Mouse (Mus musculus) left cerebral cortex, adult 2 months (tissue): Measurements from ENCODE around the gene Cc2d2b. TPM values are rescaled to one million over a fixed set of nuclear protein-coding genes. Genes with fewer than 3 reads are reported as not detected.

ENCODE experiments used
- DNase-seq, 2 experiments: peaks; one replicate each; pipeline ENCODE4 v3.0.0; 2021 to 2022; ENCODE audit warnings: low spot score in 2 of 2, mixed read lengths in 1 of 2; ENCODE audit errors: extremely low spot score in 1 of 2
- H3K27ac ChIP-seq: fragments of 200-600 bp; 2 replicates; pipeline ENCODE4 v1.8.1; 2022
- H3K4me3 ChIP-seq: fragments of 200-600 bp; 2 replicates; pipeline ENCODE4 v1.8.1; 2022
- CTCF ChIP-seq: fragments of 200-600 bp; IDR thresholded peaks from 2 replicates; pipeline ENCODE4 v1.8.1; 2022; ENCODE audit warnings: antibody characterized with exemption, mild to moderate bottlenecking, moderate library complexity
- intact Hi-C: fragments of 180-260 bp; cut with DNase I; formaldehyde crosslinking; loops from one replicate; pipeline ENCODE4 v1.15.1; 2025
- total RNA-seq, 2 experiments: library from RNA; stranded (reverse); gene quantifications; 2 replicates each; pipeline ENCODE4 v1.2.3; 2021

Gene Cc2d2b
- total RNA-seq, 2 experiments from 2014 or later = 0.23 to 0.88 TPM

DNA sequence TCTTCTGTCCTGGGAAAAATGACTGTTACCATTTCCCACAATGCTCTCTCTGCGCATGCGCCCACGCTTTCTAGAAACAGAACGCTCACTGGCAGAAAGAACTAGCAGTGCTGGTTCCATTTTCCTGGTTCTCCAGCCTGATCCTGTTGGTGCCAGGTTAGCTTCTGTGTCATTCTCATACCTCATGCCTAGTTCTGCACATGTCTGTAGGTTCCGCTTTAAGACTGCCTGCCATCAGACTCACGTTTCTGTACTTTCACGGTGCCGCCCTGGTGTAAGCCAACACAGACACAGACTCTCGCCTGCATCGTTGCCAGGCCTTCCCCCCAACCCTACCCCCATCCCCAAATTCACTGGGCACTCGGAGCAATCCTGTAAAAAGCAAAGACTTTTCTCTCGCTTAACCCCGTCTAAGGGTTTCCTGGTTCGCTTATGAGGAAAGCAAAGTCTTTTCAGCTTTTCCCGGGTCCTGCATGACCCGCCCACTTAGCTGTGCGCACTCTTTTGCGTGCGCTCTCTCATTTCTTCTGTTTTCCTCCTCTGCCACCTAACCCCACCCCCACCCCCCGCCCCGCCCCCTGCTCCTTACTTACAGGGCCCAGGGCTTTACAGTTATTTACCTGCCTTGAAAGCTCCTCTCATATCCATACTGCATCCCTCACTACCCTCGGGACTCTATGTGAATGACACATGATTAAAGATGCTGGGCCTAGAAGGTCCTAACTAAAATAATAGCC is 13.6 kb downstream of the Cc2d2b start:
- intact Hi-C loops = no loop called here
- H3K27ac ChIP-seq = peak overlapping the region; percentile 51; the same call in 1 of the 2 replicates
- DNase-seq = peak; percentile 19 to 47
- H3K4me3 ChIP-seq = peak overlapping the region; percentile 32
- no peak for TF ChIP-seq CTCF

DNA sequence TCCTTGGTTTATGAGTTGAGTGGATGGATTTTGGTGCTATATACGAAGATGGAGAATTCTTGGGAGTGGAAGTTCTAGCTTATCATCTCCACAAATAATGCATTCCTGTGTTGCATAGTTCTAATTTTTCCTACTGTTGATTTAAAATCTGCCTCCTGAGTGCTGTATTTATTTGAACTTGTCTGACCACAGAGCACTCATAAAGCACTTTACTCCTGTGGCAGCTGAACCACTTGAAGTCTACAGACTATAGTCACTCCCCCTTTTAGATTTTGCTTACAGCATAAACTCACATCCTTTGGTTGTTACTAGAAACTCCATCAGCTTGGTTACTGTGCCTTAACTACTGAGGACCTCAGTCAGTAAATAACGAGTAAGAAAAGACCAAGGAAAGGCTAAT is 18.6 kb downstream of the Cc2d2b start:
- no peak for TF ChIP-seq CTCF
- DNase-seq = no peak
- Histone ChIP-seq H3K27ac (no peak overlapping the region), H3K4me3 (no peak overlapping the region)
- intact Hi-C loops = no loop called here

DNA sequence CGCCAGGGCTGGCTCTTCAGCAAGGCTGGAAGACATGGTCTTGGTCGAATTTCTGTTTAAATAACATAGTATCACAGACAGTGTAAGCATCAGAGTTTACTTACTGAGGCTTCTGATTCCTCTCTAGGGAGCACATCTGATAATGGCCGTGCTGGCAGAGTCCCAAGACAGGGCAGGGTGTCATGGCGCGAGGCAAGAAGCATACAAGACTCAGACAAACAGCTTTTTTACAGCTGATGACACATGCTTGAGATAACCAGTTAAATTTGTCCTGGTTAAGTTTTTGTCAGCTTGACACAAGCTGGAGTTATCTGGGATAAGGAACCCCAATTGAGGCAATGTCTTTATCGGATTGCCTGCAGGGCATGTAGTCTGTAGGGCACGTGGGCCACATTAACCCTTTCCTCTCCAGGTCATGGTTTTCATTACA is 20.8 kb downstream of the Cc2d2b start:
- DNase-seq = no peak
- Histone ChIP-seq H3K4me3 (no peak overlapping the region), H3K27ac (no peak overlapping the region)
- no peak for TF ChIP-seq CTCF
- intact Hi-C loops = no loop called here

DNA sequence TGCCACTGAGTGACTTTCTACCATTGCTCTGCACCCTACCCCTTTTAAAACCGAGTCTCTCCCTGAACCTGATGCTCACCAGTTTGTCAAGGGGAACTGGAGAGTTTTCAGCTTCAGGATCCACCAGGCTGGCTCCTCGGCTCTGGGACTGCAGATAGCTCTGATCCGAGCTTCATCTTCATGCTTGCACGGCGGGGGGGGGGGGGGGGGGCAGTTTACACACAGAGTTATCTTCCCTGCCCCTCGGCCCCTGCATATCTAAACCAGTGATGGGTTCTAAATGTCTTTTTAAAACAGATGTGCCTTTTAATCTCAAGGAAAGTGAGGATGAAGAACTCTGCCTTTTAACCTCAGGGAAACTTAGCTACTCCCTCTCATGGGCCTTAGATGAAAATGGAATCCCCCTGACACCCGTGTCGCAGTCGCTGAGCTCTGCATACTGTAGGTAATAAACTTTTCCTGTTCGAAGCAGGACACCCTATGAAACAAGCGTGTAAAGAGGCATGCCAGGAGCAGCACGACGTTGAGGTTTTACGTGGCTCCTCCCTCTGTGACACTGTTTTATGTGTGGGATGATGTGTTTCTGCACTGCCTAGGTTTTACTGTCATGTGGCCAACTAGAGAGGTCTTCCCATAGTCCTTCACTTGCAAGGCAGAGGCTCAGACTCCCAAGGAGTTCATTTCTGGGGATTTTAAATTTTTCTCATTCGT is 39.6 kb downstream of the Cc2d2b start:
- intact Hi-C loops = no loop called here
- Histone ChIP-seq H3K4me3 (no peak overlapping the region), H3K27ac (no peak overlapping the region)
- no peak for TF ChIP-seq CTCF
- no peak for DNase-seq

DNA sequence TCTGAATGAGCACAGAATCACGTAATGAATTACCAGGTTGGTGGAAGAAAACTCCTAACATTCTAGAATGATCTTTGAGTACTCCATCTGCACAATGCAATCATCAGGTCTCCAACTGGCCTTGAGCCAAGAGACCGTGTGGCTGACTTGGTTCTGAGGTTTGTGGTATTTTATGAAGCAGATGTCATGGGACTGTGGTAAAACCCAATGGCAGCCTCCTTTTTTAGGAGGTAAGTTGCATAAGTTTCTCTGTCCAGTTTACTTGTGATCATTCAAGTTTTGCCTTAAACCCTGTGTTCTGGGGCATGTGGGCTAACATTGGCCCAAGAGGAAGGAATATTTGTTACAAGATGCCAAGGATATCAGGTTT is 40.1 kb downstream of the Cc2d2b start:
- no peak overlapping the region for H3K4me3 ChIP-seq
- intact Hi-C loops = no loop called here
- TF ChIP-seq CTCF = no peak
- DNase-seq = no peak
- no peak overlapping the region for H3K27ac ChIP-seq

DNA sequence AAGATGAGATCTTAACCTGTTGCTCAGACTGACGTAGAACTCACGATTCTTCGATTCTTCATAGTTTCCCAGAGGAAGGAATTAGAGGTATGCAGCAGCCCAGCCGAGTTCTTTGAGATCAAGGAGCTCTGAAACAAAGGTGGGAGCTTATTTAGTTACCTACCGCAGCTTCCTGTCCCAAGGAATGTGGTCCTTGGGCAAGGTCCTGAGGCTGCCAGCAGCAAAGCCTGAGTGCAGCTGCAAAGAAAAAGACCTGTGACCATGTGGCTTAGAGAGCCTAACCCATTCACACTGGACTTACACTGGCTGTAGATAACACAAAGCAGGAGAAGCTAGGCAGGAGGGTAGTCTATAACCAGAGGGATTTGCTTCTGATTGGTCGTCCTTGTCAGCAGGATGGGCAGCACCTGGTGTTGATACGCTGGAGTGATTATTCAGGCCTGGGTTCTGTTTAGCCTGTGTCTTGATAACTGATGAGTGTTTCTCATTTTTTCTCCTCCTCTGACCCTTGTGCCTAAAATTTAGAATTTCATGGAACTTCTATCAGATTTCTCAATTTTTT is 56.7 kb downstream of the Cc2d2b start:
- no peak for TF ChIP-seq CTCF
- intact Hi-C loops = no loop called here
- H3K27ac ChIP-seq = no peak overlapping the region
- DNase-seq = no peak
- no peak overlapping the region for H3K4me3 ChIP-seq

DNA sequence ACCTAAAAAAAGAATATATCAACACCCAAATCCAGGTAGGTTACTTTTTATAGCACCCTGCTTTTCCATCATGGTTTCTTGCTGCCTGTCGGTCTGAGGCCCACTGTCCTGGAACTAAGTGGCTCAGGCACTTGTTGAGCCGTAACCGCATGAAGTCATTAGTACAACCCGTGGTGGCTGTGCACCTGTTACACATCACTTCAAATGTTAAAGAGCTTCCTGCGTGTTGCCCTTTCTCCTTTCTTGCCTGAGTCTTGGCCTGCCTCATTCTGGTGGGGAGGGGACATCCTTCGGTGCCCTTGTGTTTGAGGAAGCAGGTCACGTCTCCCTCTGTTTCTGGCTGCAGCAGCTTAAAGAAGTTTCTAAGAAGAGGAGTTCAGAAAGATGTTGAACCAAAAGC is 61.3 kb downstream of the Cc2d2b start:
- Histone ChIP-seq H3K4me3 (no peak overlapping the region), H3K27ac (no peak overlapping the region)
- intact Hi-C loops = no loop called here
- DNase-seq = no peak
- no peak for TF ChIP-seq CTCF

DNA sequence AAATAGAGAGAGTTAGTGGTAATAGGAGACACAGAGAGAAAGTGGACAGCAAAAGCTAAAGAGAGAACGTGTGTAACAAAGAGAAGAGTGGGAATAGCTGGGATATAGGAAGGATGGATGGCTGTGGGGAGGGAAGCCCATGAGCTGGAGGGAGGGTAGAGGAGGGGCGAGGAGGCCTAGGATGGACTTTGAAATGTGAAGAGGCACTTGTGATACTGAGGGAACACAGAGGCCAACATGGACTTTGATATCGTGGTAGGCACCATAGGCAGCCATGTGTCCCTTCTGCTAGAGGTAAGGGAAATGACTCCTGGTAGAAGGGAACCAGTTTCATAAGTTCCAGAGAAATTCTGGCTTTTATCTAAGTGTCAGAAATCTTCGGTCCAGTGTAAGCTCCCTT is 63.3 kb downstream of the Cc2d2b start:
- no peak for DNase-seq
- intact Hi-C loops = no loop called here
- Histone ChIP-seq H3K27ac (no peak overlapping the region), H3K4me3 (no peak overlapping the region)
- no peak for TF ChIP-seq CTCF

DNA sequence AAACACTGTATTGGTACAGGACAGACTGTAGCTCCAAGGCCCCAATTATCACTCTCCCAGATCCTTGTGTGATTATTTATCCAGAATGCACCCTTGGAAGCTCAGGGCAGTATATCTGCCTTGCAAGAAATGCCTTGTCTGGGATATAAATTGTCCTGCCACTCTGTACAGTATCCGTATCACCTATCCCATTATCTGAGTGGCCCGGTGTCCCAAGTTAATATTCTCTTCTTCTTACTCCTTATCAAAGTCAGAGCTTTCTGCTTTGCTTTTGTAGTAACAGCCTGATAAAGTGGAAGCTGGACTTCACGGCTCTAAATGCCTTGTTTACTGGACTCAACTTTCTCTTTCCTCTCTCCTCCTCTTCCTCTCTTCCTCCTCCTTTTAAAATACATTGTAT is 64.2 kb downstream of the Cc2d2b start:
- no peak overlapping the region for H3K27ac ChIP-seq
- DNase-seq = no peak
- TF ChIP-seq CTCF = no peak
- H3K4me3 ChIP-seq = no peak overlapping the region
- intact Hi-C loops = no loop called here

DNA sequence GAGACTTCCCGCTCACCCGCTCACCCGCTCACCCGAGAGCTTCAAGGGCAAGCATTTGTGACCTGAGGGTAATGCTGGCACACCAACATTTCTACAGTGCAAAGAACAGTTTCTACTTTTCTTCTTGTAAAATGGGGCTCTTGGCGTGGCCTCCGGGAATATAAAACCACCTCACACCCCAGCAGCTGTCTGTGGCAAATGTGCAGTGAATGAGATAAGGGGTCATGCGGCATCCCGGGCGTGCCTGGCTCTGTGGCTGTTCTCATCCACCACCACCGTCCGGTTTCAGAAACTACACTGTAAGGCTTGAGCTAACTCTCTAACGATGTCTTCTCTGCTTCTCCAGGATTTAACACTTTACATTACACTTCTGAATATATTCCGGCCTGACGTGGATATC is 64.8 kb downstream of the Cc2d2b start:
- no peak overlapping the region for H3K27ac ChIP-seq
- TF ChIP-seq CTCF = no peak
- no peak overlapping the region for H3K4me3 ChIP-seq
- DNase-seq = no peak
- intact Hi-C loops = no loop called here

DNA sequence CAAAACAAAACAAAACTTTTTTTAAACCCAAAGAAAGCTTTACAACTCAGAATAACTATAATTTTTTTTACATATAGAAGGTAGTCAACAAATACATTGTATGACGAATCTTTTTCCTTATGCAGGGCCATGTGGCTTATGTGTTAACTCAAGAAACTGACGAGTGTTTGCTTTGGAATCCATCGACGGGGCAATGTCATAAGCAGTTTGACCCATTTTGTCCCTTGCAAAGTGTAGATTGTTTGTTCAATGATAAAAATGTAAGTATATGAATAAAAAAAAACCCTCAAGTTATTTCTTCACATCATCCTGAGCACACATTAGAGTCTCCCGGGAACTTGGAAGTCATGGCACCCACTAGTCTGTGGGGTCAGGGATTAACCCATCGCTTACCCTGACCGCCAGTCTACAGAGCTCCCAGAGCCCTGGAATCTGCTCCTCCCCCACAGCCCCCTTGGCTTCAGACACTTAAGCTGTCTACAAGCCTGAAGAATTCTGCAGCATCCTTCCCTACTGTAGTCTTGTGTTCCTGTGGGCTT is 67.2 kb downstream of the Cc2d2b start:
- intact Hi-C loops = no loop called here
- TF ChIP-seq CTCF = no peak
- no peak overlapping the region for H3K27ac ChIP-seq
- H3K4me3 ChIP-seq = no peak overlapping the region
- no peak for DNase-seq

DNA sequence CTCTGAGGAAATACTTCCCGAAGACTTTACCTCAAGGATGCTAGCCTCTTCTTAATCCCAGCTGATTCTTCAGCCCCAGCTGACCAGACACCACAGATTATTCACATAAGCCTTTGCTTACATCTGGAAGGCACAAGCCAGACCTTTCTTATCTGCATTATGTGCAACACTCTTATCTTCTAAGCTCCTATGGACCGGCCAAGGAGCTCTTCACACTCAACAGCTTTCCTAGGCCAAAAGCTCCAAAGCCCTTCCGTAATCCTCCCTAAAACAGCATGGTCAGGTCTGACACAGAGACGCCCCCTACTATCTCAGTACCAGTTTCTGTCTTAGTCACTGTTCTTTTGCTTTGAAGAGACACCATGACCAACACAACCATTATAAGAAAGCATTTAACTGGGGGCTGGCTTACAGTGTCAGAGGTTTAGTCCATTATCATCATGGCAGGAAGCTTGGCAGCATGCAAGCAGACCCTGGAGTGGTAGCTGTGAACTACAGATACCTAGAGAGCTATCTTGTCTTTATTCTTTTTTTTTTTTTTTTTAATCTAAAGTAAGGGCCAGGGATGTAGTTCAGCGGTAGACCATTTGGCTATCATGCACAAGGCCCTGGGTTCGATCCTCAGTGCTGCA is 69.5 kb downstream of the Cc2d2b start:
- H3K27ac ChIP-seq = no peak overlapping the region
- intact Hi-C loops = no loop called here
- DNase-seq = no peak
- TF ChIP-seq CTCF = no peak
- H3K4me3 ChIP-seq = no peak overlapping the region
